Mouse (Mus musculus): ENCODE data around the gene Gm28308. TPM values are rescaled to one million over a fixed set of nuclear protein-coding genes. Genes with fewer than 3 reads are reported as not detected.
A peak's percentile ranks its signal among the peaks of the same experiment; 100 is the strongest.

Gm28308 gene
- polyA plus RNA-seq, 2 experiments: 1.1 to 3.2 TPM

DNA sequence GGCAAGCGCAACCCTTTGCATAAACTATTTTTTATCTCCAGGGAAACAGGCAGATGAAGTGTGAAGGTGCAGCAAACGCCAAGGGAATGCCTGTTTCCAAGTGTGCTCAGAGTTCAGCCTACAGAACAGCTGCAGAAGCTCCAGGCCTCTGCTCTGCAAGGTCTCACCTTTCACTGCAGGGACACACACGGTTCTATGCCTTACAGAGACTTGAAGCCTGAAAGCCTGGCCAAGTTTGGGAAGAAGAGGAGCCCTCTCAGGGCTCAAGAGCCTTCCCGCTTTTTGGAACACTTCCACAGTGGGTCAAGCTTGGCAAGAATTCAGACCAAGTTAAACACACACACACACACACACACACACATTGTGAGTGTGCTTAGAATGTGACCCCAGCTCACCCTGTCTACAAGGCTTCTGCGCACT lies 24.0 kb downstream of the Gm28308 start:
- no peak overlapping the region for H3K9ac ChIP-seq (ENCODE audit: low read depth, low read length, severe bottlenecking)
- no peaks in the 10 kb centered on the region for H3K9me3 ChIP-seq (ENCODE audit: control insufficient read depth, low read length)
- no peaks in the 10 kb centered on the region for H3K36me3 ChIP-seq (ENCODE audit: control insufficient read depth, insufficient read depth, low read length)
- DNase-seq (ENCODE audit: low spot score) (peak; percentile 30), ATAC-seq (ENCODE audit: low FRiP score, low read depth) (0 out of 2 replicates have a peak, but pooled peaks have one; percentile 29)
- no peak overlapping the region; the same call in 1 of the 2 replicates for H3K27ac ChIP-seq (replicated peaks; ENCODE audit: low read depth, low read length)
- H3K4me3 ChIP-seq (replicated peaks; ENCODE audit: low read length): no peak overlapping the region
- TF ChIP-seq POLR2A (IDR thresholded peaks at IDR 0.05; ENCODE audit: borderline replicate concordance, extremely low read depth, insufficient read depth, insufficient read length): no peak
- 40% methylated on average over 5 of the region's 5 CpGs for WGBS
- no peak overlapping the region for H3K4me2 ChIP-seq (replicated peaks; ENCODE audit: low read depth, low read length, severe bottlenecking)
- peaks cover 53% of the 10 kb centered on the region for H3K27me3 ChIP-seq (ENCODE audit: control insufficient read depth, insufficient read depth, low read length)
- peaks cover 40% of the 10 kb centered on the region for H3K4me1 ChIP-seq (ENCODE audit: control insufficient read depth, insufficient read depth, low read length)

DNA sequence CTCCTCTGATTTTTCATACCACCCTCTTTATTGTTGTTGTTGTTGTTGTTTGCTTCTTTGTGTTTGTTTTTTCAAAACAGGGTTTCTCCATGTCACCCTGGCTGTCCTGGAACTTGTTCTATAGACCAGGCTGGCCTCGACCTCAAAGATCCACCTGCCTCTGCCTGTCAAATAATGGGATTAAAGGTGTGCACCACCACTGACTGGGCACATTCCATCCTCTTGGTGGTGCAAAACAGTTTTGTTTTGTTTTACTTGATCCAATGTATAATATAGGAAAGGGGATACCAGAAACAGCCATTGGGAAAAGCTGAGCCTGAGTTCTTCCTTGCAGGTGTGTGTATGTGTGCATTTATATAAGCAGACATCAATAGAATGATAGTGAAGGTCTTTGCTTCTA lies 26.6 kb downstream of the Gm28308 start:
- TF ChIP-seq POLR2A (IDR thresholded peaks at IDR 0.05; ENCODE audit: borderline replicate concordance, extremely low read depth, insufficient read depth, insufficient read length): no peak
- Histone ChIP-seq H3K4me3 (replicated peaks; ENCODE audit: low read length) (no peak overlapping the region), H3K9me3 (ENCODE audit: control insufficient read depth, low read length) (no peaks in the 10 kb centered on the region), H3K36me3 (ENCODE audit: control insufficient read depth, insufficient read depth, low read length) (peaks cover 6% of the 10 kb centered on the region; the same call in 1 of the 2 replicates), H3K27ac (replicated peaks; ENCODE audit: low read depth, low read length) (no peak overlapping the region), H3K27me3 (ENCODE audit: control insufficient read depth, insufficient read depth, low read length) (peaks cover 42% of the 10 kb centered on the region), H3K4me1 (ENCODE audit: control insufficient read depth, insufficient read depth, low read length) (peaks cover 39% of the 10 kb centered on the region), H3K4me2 (replicated peaks; ENCODE audit: low read depth, low read length, severe bottlenecking) (no peak overlapping the region), H3K9ac (ENCODE audit: low read depth, low read length, severe bottlenecking) (no peak overlapping the region)
- no peak for ATAC-seq (ENCODE audit: low FRiP score, low read depth)
- DNase-seq (ENCODE audit: low spot score): no peak
- 60% methylated on average over 1 of the region's 1 CpGs for WGBS

DNA sequence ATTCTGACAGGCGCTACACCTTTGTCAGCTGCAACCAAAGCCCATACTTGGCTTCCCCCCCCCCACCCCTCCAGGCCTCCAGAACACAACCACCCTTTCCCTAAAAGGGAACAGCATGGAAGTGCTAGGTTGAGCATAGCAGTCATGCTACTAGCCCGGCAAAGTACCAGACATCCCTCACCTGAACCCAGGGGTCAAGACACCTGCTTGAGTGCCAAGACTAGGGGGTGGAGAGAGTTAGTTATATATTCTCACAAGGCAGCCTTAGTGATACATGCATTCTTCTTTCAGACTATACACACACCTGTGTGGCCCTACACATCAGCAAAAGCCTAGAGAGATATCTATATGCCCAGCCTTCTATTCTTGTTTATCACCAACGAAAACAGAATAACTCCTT lies 27.3 kb downstream of the Gm28308 start:
- no peak for TF ChIP-seq POLR2A (IDR thresholded peaks at IDR 0.05; ENCODE audit: borderline replicate concordance, extremely low read depth, insufficient read depth, insufficient read length)
- Histone ChIP-seq H3K9me3 (ENCODE audit: control insufficient read depth, low read length) (no peaks in the 10 kb centered on the region), H3K36me3 (ENCODE audit: control insufficient read depth, insufficient read depth, low read length) (peaks cover 12% of the 10 kb centered on the region), H3K4me3 (replicated peaks; ENCODE audit: low read length) (no peak overlapping the region), H3K27me3 (ENCODE audit: control insufficient read depth, insufficient read depth, low read length) (peaks cover 49% of the 10 kb centered on the region), H3K4me2 (replicated peaks; ENCODE audit: low read depth, low read length, severe bottlenecking) (no peak overlapping the region), H3K9ac (ENCODE audit: low read depth, low read length, severe bottlenecking) (no peak overlapping the region), H3K4me1 (ENCODE audit: control insufficient read depth, insufficient read depth, low read length) (peaks cover 33% of the 10 kb centered on the region), H3K27ac (replicated peaks; ENCODE audit: low read depth, low read length) (no peak overlapping the region)
- ATAC-seq (ENCODE audit: low FRiP score, low read depth): no peak
- no peak for DNase-seq (ENCODE audit: low spot score)
- 45% methylated on average over 3 of the region's 3 CpGs for WGBS

DNA sequence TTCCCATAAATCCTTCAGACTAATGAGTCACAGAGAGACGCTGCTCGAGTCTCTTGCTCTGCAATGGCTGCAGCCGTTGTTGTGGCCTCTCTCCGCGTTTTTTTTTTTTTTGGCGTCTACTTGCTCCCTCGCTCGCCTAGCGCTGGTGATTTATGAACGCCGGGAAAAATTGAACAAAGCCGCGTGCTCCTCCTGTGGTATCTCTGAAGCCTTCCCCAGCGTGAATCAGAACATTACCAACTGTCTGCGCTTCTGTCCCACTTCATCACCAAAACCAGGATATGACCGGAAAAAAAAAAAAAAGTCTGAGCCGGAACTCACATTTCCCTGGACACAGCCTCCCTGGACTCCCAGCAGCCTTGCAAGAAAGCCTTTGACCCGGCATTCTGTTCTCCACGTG lies 27.9 kb downstream of the Gm28308 start:
- no peak overlapping the region for H3K4me2 ChIP-seq (replicated peaks; ENCODE audit: low read depth, low read length, severe bottlenecking)
- no peaks in the 10 kb centered on the region for H3K9me3 ChIP-seq (ENCODE audit: control insufficient read depth, low read length)
- H3K4me1 ChIP-seq (ENCODE audit: control insufficient read depth, insufficient read depth, low read length): peaks cover 28% of the 10 kb centered on the region
- no peak overlapping the region for H3K27ac ChIP-seq (replicated peaks; ENCODE audit: low read depth, low read length)
- H3K9ac ChIP-seq (ENCODE audit: low read depth, low read length, severe bottlenecking): no peak overlapping the region
- ATAC-seq (ENCODE audit: low FRiP score, low read depth) (no peak), DNase-seq (ENCODE audit: low spot score) (peak; percentile 2)
- H3K4me3 ChIP-seq (replicated peaks; ENCODE audit: low read length): no peak overlapping the region
- TF ChIP-seq POLR2A (IDR thresholded peaks at IDR 0.05; ENCODE audit: borderline replicate concordance, extremely low read depth, insufficient read depth, insufficient read length): no peak
- peaks cover 17% of the 10 kb centered on the region for H3K36me3 ChIP-seq (ENCODE audit: control insufficient read depth, insufficient read depth, low read length)
- H3K27me3 ChIP-seq (ENCODE audit: control insufficient read depth, insufficient read depth, low read length): peaks cover 54% of the 10 kb centered on the region
- WGBS: 8% methylated on average over 19 of the region's 19 CpGs

DNA sequence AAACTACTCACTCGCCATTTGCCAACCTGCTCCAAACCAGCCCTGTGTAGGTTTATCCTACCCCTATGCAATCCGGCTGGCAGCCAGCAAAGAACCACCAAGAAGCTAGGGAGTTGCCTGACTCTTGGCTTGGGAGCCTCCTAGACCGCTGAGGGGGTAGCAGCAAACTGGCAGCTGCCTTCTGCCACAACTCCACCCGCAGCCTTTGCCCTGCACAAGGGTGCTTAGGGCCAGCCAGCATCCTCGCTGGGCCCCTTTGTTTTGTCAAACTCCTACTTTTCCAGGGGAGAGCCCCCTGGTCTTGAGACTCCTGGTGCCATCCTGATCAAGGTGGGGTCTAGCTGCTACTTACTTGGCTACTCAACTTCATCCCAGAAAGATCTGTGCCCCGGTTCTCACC lies 28.5 kb downstream of the Gm28308 start:
- WGBS: 44% methylated on average over 6 of the region's 6 CpGs
- no peak for ATAC-seq (ENCODE audit: low FRiP score, low read depth)
- Histone ChIP-seq H3K9ac (ENCODE audit: low read depth, low read length, severe bottlenecking) (no peak overlapping the region), H3K36me3 (ENCODE audit: control insufficient read depth, insufficient read depth, low read length) (peaks cover 17% of the 10 kb centered on the region), H3K27me3 (ENCODE audit: control insufficient read depth, insufficient read depth, low read length) (peaks cover 54% of the 10 kb centered on the region), H3K4me1 (ENCODE audit: control insufficient read depth, insufficient read depth, low read length) (peaks cover 31% of the 10 kb centered on the region), H3K9me3 (ENCODE audit: control insufficient read depth, low read length) (no peaks in the 10 kb centered on the region), H3K4me2 (replicated peaks; ENCODE audit: low read depth, low read length, severe bottlenecking) (no peak overlapping the region), H3K27ac (replicated peaks; ENCODE audit: low read depth, low read length) (no peak overlapping the region), H3K4me3 (replicated peaks; ENCODE audit: low read length) (no peak overlapping the region)
- no peak for DNase-seq (ENCODE audit: low spot score)
- no peak for TF ChIP-seq POLR2A (IDR thresholded peaks at IDR 0.05; ENCODE audit: borderline replicate concordance, extremely low read depth, insufficient read depth, insufficient read length)
